Mouse (Mus musculus) liver, embryonic 18 days (tissue): Measurements from ENCODE around the gene Gm5152. TPM values are rescaled to one million over a fixed set of nuclear protein-coding genes. Genes with fewer than 3 reads are reported as not detected.

Experiments used
- polyA plus RNA-seq: library from polyadenylated mRNA; depleted of rRNA; stranded (reverse); fragments of >200 nt; gene quantifications from 2 replicates; pipeline ENCODE4 v1.2.3, GENCODE M21; 2012; rRNA removed

The Gm5152 gene
- not detected in 2 replicates for polyA plus RNA-seq

DNA sequence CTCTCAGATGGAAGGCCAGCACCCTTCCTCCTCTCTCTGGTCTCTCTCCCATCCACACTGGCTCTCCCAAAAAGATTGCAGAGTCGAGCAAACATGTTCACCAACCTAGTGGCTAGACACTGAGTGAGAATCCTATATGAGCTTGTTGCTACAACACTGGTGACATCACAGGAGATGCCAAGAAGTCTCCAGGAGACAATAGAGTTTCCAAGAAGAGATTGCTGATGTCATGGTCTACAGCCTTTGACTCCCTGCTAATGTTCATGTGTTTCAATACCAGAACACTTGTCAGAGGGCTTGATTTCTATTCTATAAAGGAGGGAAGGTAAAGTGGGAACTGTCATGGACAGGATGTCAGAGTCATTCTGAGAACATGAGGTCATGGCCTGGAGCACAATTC lies at the start of gene Gm5152:
Gene Gm5152 (minus strand): TSS at position 101 of the 400 bp plus-strand sequence.

